22 mouse cellular contexts compared by ENCODE assay signal in genomic region chr5:85870311-85870710, GRCm38 (mm10).
DNase-seq lines count a peak whose midpoint lies in the region; ATAC-seq and TF ChIP-seq lines count a peak whose summit lies in the region.
"Had no signal": no experiment of that assay in that cellular context is flagged by ENCODE, and none has a peak within 500 bp of the region (broad histone marks: within the 10 kb centered on the region; RNA-seq: fewer than 3 reads in every experiment).

No protein-coding gene starts in this region.

- H3K9ac ChIP-seq in forebrain, embryonic 14.5 days (ENCODE audit: low read length), result no peak overlapping the region
- H3K9ac ChIP-seq in forebrain, embryonic 13.5 days, result no peak overlapping the region
- no peak overlapping the region for H3K9ac ChIP-seq in hindbrain, postnatal 0 days (replicated peaks; ENCODE audit: low read length)
- H3K9ac ChIP-seq in hindbrain, embryonic 13.5 days, result no peak overlapping the region
- no peak overlapping the region for H3K9ac ChIP-seq in neural tube, embryonic 13.5 days
- H3K9ac ChIP-seq: embryonic facial prominence, embryonic 12.5 days; forebrain, embryonic 12.5 days had no signal

- DNase-seq in forebrain, embryonic 14.5 days (ENCODE audit: low spot score), result peak; percentile 0
- peak; percentile 4 for DNase-seq in hindbrain, postnatal 0 days (ENCODE audit: low spot score)
- DNase-seq in neural tube, embryonic 10.5 days (ENCODE audit: extremely low spot score, low spot score), result no peak
- DNase-seq in adrenal gland, adult 2 months, result no peak
- DNase-seq: adrenal gland, postnatal 10 days; B cell, adult 2 months; cerebellum, adult 11-12 months; cerebellum, adult 9-10 months; cerebellum, postnatal 25 days; gastrocnemius, postnatal 10 days; heart, adult 18-20 months; heart, postnatal 10 days; heart, postnatal 4 days had no signal

- no peaks in the 10 kb centered on the region for H3K9me3 ChIP-seq in forebrain, embryonic 14.5 days (replicated peaks; ENCODE audit: control insufficient read depth, low read length)
- no peaks in the 10 kb centered on the region for H3K9me3 ChIP-seq in forebrain, embryonic 13.5 days (replicated peaks)
- no peaks in the 10 kb centered on the region for H3K9me3 ChIP-seq in hindbrain, postnatal 0 days (ENCODE audit: low read length)
- no peaks in the 10 kb centered on the region for H3K9me3 ChIP-seq in hindbrain, embryonic 13.5 days
- no peaks in the 10 kb centered on the region for H3K9me3 ChIP-seq in neural tube, embryonic 13.5 days
- H3K9me3 ChIP-seq: embryonic facial prominence, embryonic 12.5 days; forebrain, embryonic 12.5 days; G1E; heart, embryonic 10.5 days had no signal

- H3K4me1 ChIP-seq in forebrain, embryonic 14.5 days (ENCODE audit: control insufficient read depth, insufficient read depth, low read length), result no peaks in the 10 kb centered on the region
- H3K4me1 ChIP-seq in forebrain, embryonic 13.5 days, result no peaks in the 10 kb centered on the region
- no peaks in the 10 kb centered on the region for H3K4me1 ChIP-seq in hindbrain, postnatal 0 days (ENCODE audit: insufficient read depth, low read length)
- H3K4me1 ChIP-seq in hindbrain, embryonic 13.5 days (replicated peaks), result no peaks in the 10 kb centered on the region
- no peaks in the 10 kb centered on the region for H3K4me1 ChIP-seq in neural tube, embryonic 13.5 days (replicated peaks)
- H3K4me1 ChIP-seq: embryonic facial prominence, embryonic 12.5 days; forebrain, embryonic 12.5 days had no signal

- H3K36me3 ChIP-seq in forebrain, embryonic 14.5 days (ENCODE audit: control insufficient read depth, insufficient read depth, low read length), result no peaks in the 10 kb centered on the region
- no peaks in the 10 kb centered on the region for H3K36me3 ChIP-seq in forebrain, embryonic 13.5 days (ENCODE audit: poor library complexity, severe bottlenecking)
- H3K36me3 ChIP-seq in hindbrain, postnatal 0 days (ENCODE audit: insufficient read depth, low read length), result no peaks in the 10 kb centered on the region
- no peaks in the 10 kb centered on the region for H3K36me3 ChIP-seq in hindbrain, embryonic 13.5 days
- no peaks in the 10 kb centered on the region for H3K36me3 ChIP-seq in neural tube, embryonic 13.5 days
- H3K36me3 ChIP-seq: embryonic facial prominence, embryonic 12.5 days; forebrain, embryonic 12.5 days; G1E; heart, embryonic 10.5 days had no signal

- H3K27me3 ChIP-seq in forebrain, embryonic 14.5 days (replicated peaks; ENCODE audit: control insufficient read depth, insufficient read depth, low read length), result no peaks in the 10 kb centered on the region
- H3K27me3 ChIP-seq in forebrain, embryonic 13.5 days, result no peaks in the 10 kb centered on the region
- no peaks in the 10 kb centered on the region for H3K27me3 ChIP-seq in hindbrain, postnatal 0 days (ENCODE audit: insufficient read depth, low read length)
- H3K27me3 ChIP-seq in hindbrain, embryonic 13.5 days, result no peaks in the 10 kb centered on the region
- H3K27me3 ChIP-seq in neural tube, embryonic 13.5 days, result no peaks in the 10 kb centered on the region
- H3K27me3 ChIP-seq: embryonic facial prominence, embryonic 12.5 days; forebrain, embryonic 12.5 days had no signal

- no peak overlapping the region for H3K4me3 ChIP-seq in forebrain, embryonic 14.5 days (ENCODE audit: low read depth, low read length)
- no peak overlapping the region for H3K4me3 ChIP-seq in forebrain, embryonic 13.5 days
- no peak overlapping the region for H3K4me3 ChIP-seq in hindbrain, postnatal 0 days (ENCODE audit: low read length)
- no peak overlapping the region for H3K4me3 ChIP-seq in hindbrain, embryonic 13.5 days
- H3K4me3 ChIP-seq in neural tube, embryonic 13.5 days, result no peak overlapping the region
- H3K4me3 ChIP-seq: embryonic facial prominence, embryonic 12.5 days; forebrain, embryonic 12.5 days; heart, embryonic 10.5 days had no signal

- no peak overlapping the region for H3K4me2 ChIP-seq in forebrain, embryonic 14.5 days (ENCODE audit: low read length)
- no peak overlapping the region for H3K4me2 ChIP-seq in forebrain, embryonic 13.5 days
- no peak overlapping the region for H3K4me2 ChIP-seq in hindbrain, postnatal 0 days (ENCODE audit: low read depth, low read length)
- no peak overlapping the region for H3K4me2 ChIP-seq in hindbrain, embryonic 13.5 days
- H3K4me2 ChIP-seq in neural tube, embryonic 13.5 days, result no peak overlapping the region
- H3K4me2 ChIP-seq: embryonic facial prominence, embryonic 12.5 days; forebrain, embryonic 12.5 days had no signal

- no peak for TF ChIP-seq CTCF in hindbrain, postnatal 0 days (IDR thresholded peaks at IDR 0.05; ENCODE audit: low read depth)

- ATAC-seq in forebrain, embryonic 14.5 days, result no peak
- ATAC-seq in forebrain, embryonic 13.5 days, result no peak
- no peak for ATAC-seq in hindbrain, postnatal 0 days
- ATAC-seq in hindbrain, embryonic 13.5 days (ENCODE audit: low FRiP score), result no peak
- ATAC-seq in neural tube, embryonic 13.5 days (ENCODE audit: low read depth), result peak; percentile 53; the same call in 1 of the 2 replicates
- ATAC-seq: CD4-positive, CD25-positive, alpha-beta regulatory T cell, adult 4 months; intestine, postnatal 0 days had no signal

- 88% methylated on average over 8 of the region's 8 CpGs for WGBS in forebrain, embryonic 14.5 days
- 86% methylated on average over 8 of the region's 8 CpGs for WGBS in forebrain, embryonic 13.5 days
- 83% methylated on average over 8 of the region's 8 CpGs for WGBS in hindbrain, postnatal 0 days
- WGBS in hindbrain, embryonic 13.5 days, result 86% methylated on average over 8 of the region's 8 CpGs
- 63% methylated on average over 8 of the region's 8 CpGs for WGBS in neural tube, embryonic 13.5 days

- no peak overlapping the region for H3K27ac ChIP-seq in forebrain, embryonic 14.5 days (ENCODE audit: low read depth, low read length)
- no peak overlapping the region for H3K27ac ChIP-seq in forebrain, embryonic 13.5 days
- H3K27ac ChIP-seq in hindbrain, postnatal 0 days, result no peak overlapping the region
- H3K27ac ChIP-seq in hindbrain, embryonic 13.5 days, result no peak overlapping the region
- H3K27ac ChIP-seq in neural tube, embryonic 13.5 days (replicated peaks), result no peak overlapping the region
- H3K27ac ChIP-seq: embryonic facial prominence, embryonic 12.5 days; forebrain, embryonic 12.5 days; heart, embryonic 10.5 days had no signal

Comparison
In these comparisons a context has a peak if more than half of its experiments do, and no peak if none do; other contexts are left out.
1. DNase-seq: peak in forebrain, embryonic 14.5 days (single experiment) and hindbrain, postnatal 0 days (single experiment); none in neural tube, embryonic 10.5 days (single experiment) and adrenal gland, adult 2 months (single experiment).